Mouse (Mus musculus) spleen, adult 2 months (tissue): ENCODE measurements around the gene Pax7.

Experiments
- CTCF ChIP-seq: fragments of 200-500 bp; IDR thresholded peaks from 2 replicates; pipeline ENCODE4 v1.5.1; 2011; ENCODE audit warnings: mild to moderate bottlenecking, inconsistent platforms; ENCODE audit not compliant: insufficient read depth, insufficient read length, insufficient replicate concordance; ENCODE audit errors: extremely low read depth
- POLR2A ChIP-seq: fragments of 200-500 bp; IDR thresholded peaks from 2 replicates; pipeline ENCODE4 v1.6.1; 2011; ENCODE audit warnings: low read depth, low read length, inconsistent platforms

DNA sequence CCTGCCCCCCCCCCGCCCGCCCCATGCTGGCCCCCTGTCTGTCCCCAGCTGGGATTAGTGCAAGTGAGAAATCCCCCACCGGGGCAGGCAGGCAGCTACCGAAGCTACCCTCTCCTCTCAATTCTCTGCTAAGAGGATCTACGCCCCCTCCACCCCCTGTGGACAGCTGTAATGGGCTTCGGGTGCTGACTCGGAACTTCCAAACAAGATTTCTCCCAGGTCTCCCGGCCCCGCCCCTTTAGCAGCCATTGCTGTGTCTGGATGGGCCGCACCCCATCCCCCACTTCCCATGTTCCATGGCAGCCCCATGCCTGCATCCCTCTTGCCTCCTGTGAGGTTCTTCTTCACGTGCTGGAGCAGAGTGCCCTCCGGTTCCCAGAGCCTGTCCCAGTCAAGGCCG lies 76.4 kb downstream of the Pax7 start:
- TF ChIP-seq CTCF (no peak), POLR2A (no peak)
